Mouse (Mus musculus): ENCODE measurements around the gene Ift172. TPM values are rescaled to one million over a fixed set of nuclear protein-coding genes. Genes with fewer than 3 reads are reported as not detected.

The Ift172 gene
- polyA plus RNA-seq, 1 experiment = 18.4 TPM

DNA sequence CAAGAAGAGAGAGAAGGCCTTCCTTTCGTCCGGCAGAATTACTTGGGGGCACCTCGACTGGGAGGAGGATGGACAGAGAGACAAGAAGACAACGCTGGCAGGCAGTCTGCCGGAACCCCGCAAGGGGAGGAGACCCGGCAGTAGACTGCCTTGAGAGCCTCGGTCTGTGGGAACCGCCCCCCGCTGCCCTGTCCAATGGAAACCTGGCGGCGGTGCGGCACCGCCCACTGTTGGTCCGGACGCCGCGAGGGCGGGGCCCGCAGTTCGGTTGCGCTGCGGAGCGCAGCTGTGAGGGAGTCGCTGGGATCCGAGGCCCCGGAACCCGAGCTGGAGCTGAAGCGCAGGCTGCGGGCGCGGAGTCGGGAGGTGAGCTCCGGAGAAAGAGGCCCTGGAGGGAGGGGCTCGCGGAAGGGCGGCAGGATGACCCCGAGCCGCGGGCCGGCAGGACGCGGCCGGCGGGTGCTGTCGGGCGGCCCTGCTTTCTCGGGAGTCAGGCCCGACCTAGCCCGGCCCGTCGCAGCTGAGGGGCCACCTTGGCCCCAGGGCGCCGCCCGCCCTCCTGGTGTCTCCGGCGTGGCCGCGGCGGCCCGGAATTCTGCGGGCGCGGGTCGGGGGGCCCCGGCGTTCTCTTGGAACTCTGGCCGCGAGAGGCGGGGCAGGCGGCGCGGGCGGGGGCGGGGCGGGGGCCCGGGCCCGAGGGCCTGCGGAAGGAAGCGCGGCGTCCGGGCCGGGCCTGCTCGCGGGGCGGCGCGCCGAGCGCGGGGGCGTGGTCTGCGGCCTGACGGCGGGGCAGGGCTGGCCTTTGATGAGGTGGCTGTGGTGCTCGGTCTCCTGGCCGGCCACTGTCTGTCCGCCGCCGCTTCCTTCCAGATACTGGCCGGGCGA, 50.0 kb downstream of the Ift172 start, which contains the start of the genes Nrbp1 and Gm9970:
Gene Nrbp1, plus strand, starts transcription at position 228 of the 885 bp plus-strand sequence.
Gene Gm9970, minus strand, starts transcription at position 596 of the 885 bp plus-strand sequence.
- Histone ChIP-seq H3K36me3 (ENCODE audit: control insufficient read depth, insufficient read depth, low read length) (peaks cover 15% of the 10 kb centered on the region), H3K4me1 (ENCODE audit: control insufficient read depth, insufficient read depth, insufficient read length) (0 out of 2 replicates have a peak, but pooled peaks cover 2% of the 10 kb centered on the region), H3K27me3 (ENCODE audit: control insufficient read depth, insufficient read depth, low read length) (no peaks in the 10 kb centered on the region), H3K27ac (ENCODE audit: insufficient read depth, low read length) (peak within 1 kb of the TSS; percentile 95), H3K4me3 (ENCODE audit: extremely low read depth, insufficient read depth, insufficient read length) (peak within 1 kb of the TSS; percentile 90)
- WGBS = under 1% methylated on average over 93 of the region's 103 CpGs
- TF ChIP-seq POLR2A (IDR thresholded peaks at IDR 0.05; ENCODE audit: low read depth, low read length) = peak; percentile 87
- no peak for TF ChIP-seq CTCF (IDR thresholded peaks at IDR 0.05; ENCODE audit: extremely low read depth, insufficient read depth, insufficient read length, insufficient replicate concordance)
- peak; percentile 88 to 95 for DNase-seq (ENCODE audit: low read depth in 1 of 2, low spot score in 2 of 2)

DNA sequence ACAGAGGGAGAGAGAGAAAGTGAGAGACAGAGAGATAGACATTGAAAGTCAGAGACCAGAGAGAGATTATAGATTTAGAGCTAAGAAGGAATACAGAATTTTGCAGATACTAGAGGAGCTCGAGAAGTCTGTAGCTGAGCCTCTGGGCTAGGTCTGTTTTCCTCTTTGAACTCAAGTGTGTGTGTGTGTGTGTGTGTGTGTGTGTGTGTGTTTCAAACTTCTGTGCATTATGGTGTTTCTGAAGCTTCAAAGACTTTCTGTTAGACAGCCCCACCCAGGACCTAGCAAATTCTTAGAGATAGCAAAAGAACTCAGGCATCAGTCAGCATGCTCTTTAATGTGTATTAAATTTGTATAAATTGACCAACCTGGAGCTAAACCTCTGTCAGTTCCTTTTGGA, 64.3 kb downstream of the Ift172 start:
- TF ChIP-seq POLR2A (IDR thresholded peaks at IDR 0.05; ENCODE audit: low read depth, low read length) = no peak
- TF ChIP-seq CTCF (IDR thresholded peaks at IDR 0.05; ENCODE audit: extremely low read depth, insufficient read depth, insufficient read length, insufficient replicate concordance) = no peak
- H3K4me3 ChIP-seq (ENCODE audit: extremely low read depth, insufficient read depth, insufficient read length) = no peak overlapping the region
- H3K27me3 ChIP-seq (ENCODE audit: control insufficient read depth, insufficient read depth, low read length) = no peaks in the 10 kb centered on the region
- 58% methylated on average over 1 of the region's 1 CpGs for WGBS
- no peaks in the 10 kb centered on the region for H3K36me3 ChIP-seq (ENCODE audit: control insufficient read depth, insufficient read depth, low read length)
- H3K27ac ChIP-seq (ENCODE audit: insufficient read depth, low read length) = no peak overlapping the region; the same call in 1 of the 2 replicates
- no peak for DNase-seq (ENCODE audit: low read depth in 1 of 2, low spot score in 2 of 2)
- H3K4me1 ChIP-seq (ENCODE audit: control insufficient read depth, insufficient read depth, insufficient read length) = no peaks in the 10 kb centered on the region; the same call in 1 of the 2 replicates

DNA sequence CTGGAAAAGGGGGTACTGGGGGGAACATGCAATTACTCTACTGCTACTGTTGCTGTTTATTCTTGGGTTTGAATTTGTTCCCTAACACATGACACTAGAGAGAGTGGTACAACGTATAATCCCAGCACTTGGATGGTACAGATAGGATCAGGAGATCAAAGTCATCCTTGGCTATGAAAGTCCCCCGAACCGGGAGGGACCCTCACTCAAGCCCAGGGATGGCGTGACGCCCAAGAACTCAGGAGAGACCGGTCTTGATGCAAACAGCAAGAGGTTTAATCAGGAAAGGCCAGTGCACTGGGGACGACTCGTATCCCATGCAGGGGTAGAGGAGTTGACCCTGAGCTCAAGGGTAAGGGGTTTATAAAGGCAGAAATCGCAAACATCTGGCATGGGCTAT, 68.2 kb downstream of the Ift172 start:
- no peak for DNase-seq (ENCODE audit: low read depth in 1 of 2, low spot score in 2 of 2)
- TF ChIP-seq POLR2A (IDR thresholded peaks at IDR 0.05; ENCODE audit: low read depth, low read length) = no peak
- no peak for TF ChIP-seq CTCF (IDR thresholded peaks at IDR 0.05; ENCODE audit: extremely low read depth, insufficient read depth, insufficient read length, insufficient replicate concordance)

GRCm38 (mm10) chr5:31221304-31221945, 69.5 kb downstream of the Ift172 start:
- Histone ChIP-seq H3K4me3 (ENCODE audit: extremely low read depth, insufficient read depth, insufficient read length) (peak overlapping the region; percentile 95), H3K27ac (ENCODE audit: insufficient read depth, low read length) (peak overlapping the region; percentile 91), H3K27me3 (ENCODE audit: control insufficient read depth, insufficient read depth, low read length) (no peaks in the 10 kb centered on the region), H3K4me1 (ENCODE audit: control insufficient read depth, insufficient read depth, insufficient read length) (peaks cover 8% of the 10 kb centered on the region), H3K36me3 (ENCODE audit: control insufficient read depth, insufficient read depth, low read length) (no peaks in the 10 kb centered on the region)
- peak in 1 of 2 experiments; percentile 13 for DNase-seq (ENCODE audit: low read depth in 1 of 2, low spot score in 2 of 2)
- WGBS = 35% methylated on average over 11 of the region's 11 CpGs
- TF ChIP-seq POLR2A (IDR thresholded peaks at IDR 0.05; ENCODE audit: low read depth, low read length) = no peak
- TF ChIP-seq CTCF (IDR thresholded peaks at IDR 0.05; ENCODE audit: extremely low read depth, insufficient read depth, insufficient read length, insufficient replicate concordance) = no peak

More for the DNA sequence above, 68.2 kb downstream of the Ift172 start:
- no peak overlapping the region for H3K27ac ChIP-seq (ENCODE audit: insufficient read depth, low read length)
- WGBS = 93% methylated on average over 9 of the region's 9 CpGs
- no peaks in the 10 kb centered on the region for H3K27me3 ChIP-seq (ENCODE audit: control insufficient read depth, insufficient read depth, low read length)
- no peak overlapping the region for H3K4me3 ChIP-seq (ENCODE audit: extremely low read depth, insufficient read depth, insufficient read length)
- H3K36me3 ChIP-seq (ENCODE audit: control insufficient read depth, insufficient read depth, low read length) = no peaks in the 10 kb centered on the region
- peaks cover 5% of the 10 kb centered on the region; the same call in 1 of the 2 replicates for H3K4me1 ChIP-seq (ENCODE audit: control insufficient read depth, insufficient read depth, insufficient read length)

DNA sequence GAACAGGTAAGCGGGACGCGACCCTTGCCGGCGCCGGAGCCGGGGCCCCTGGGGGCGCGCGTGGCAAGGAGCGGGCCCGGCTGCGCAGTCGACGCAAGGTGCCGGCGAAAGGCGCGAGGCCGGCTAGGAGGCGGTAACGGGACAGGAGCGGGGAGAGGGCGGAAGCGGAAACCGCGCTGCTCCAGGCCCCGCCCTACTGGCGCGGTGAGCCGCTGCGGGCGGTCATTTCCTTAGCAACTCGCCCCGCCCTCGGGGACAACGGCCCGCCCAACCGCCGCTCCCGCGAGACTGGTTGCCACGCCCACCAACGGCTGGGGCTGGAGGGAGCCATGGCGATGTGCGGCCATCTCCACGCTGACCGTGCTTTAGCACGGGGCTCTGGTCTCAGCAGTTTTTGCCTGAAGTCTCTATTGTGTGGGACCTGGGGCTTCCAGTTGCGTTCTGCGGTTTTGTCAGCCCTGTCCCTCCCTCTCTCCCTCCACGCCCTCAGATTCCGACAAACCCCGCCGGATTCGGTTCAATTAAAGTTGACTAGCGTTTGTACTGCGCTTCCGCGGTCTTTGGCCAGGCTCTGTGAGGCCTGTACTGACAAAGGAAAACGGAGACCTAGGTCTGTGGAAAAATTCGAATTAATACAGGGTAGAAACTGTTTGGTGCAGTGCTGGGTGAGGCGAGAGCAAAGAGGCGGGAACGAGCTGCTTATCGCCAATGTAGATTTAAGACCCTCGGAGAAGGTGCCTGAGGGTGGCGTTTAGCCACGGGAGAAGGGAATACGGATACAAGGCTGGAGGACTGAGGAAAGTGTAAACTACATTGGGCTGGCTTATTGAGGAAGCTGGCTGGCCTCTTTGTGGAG, 70.2 kb downstream of the Ift172 start, which contains the start of gene Ppm1g:
Gene Ppm1g, minus strand, starts transcription at position 240 of the 856 bp plus-strand sequence.
- WGBS = under 1% methylated on average over 61 of the region's 70 CpGs
- no peaks in the 10 kb centered on the region for H3K27me3 ChIP-seq (ENCODE audit: control insufficient read depth, insufficient read depth, low read length)
- H3K4me1 ChIP-seq (ENCODE audit: control insufficient read depth, insufficient read depth, insufficient read length) = peaks cover 8% of the 10 kb centered on the region
- H3K27ac ChIP-seq (ENCODE audit: insufficient read depth, low read length) = peak within 1 kb of the TSS; percentile 93
- TF ChIP-seq POLR2A (IDR thresholded peaks at IDR 0.05; ENCODE audit: low read depth, low read length) (peak; percentile 95), CTCF (IDR thresholded peaks at IDR 0.05; ENCODE audit: extremely low read depth, insufficient read depth, insufficient read length, insufficient replicate concordance) (no peak)
- no peaks in the 10 kb centered on the region for H3K36me3 ChIP-seq (ENCODE audit: control insufficient read depth, insufficient read depth, low read length)
- H3K4me3 ChIP-seq (ENCODE audit: extremely low read depth, insufficient read depth, insufficient read length) = peak within 1 kb of the TSS; percentile 95
- DNase-seq (ENCODE audit: low read depth in 1 of 2, low spot score in 2 of 2) = peak; percentile 88 to 97

- no peak for DNase-seq (ENCODE audit: low read depth in 1 of 2, low spot score in 2 of 2)
- TF ChIP-seq CTCF (IDR thresholded peaks at IDR 0.05; ENCODE audit: extremely low read depth, insufficient read depth, insufficient read length, insufficient replicate concordance) = no peak
- TF ChIP-seq POLR2A (IDR thresholded peaks at IDR 0.05; ENCODE audit: low read depth, low read length) = no peak
- no peaks in the 10 kb centered on the region for H3K27me3 ChIP-seq (ENCODE audit: control insufficient read depth, insufficient read depth, low read length)
- no peaks in the 10 kb centered on the region for H3K36me3 ChIP-seq (ENCODE audit: control insufficient read depth, insufficient read depth, low read length)
- peak overlapping the region; percentile 95 for H3K4me3 ChIP-seq (ENCODE audit: extremely low read depth, insufficient read depth, insufficient read length)
- peaks cover 8% of the 10 kb centered on the region for H3K4me1 ChIP-seq (ENCODE audit: control insufficient read depth, insufficient read depth, insufficient read length)
- WGBS = under 1% methylated on average over 40 of the region's 40 CpGs
- H3K27ac ChIP-seq (ENCODE audit: insufficient read depth, low read length) = peak overlapping the region; percentile 93
Observed at GRCm38 (mm10) chr5:31219911-31220447, 70.9 kb downstream of the Ift172 start.

Measured in spleen, adult 2 months (tissue).